Mouse (Mus musculus): ENCODE measurements around the gene Olfr536. TPM values are rescaled to one million over a fixed set of nuclear protein-coding genes. Genes with fewer than 3 reads are reported as not detected.
"Not testable (repeated sequence)": the region's sequence is repeated elsewhere in the genome, so short reads cannot be mapped to it uniquely, and the experiment has no call there.

The Olfr536 gene
- not detected in 2 replicates for polyA plus RNA-seq (2015; fragmentation: Nextera tagmentation; extraction: Ambion mirVana)

GRCm38 (mm10) chr7:140507346-140508021 lies at the start of gene Olfr536:
TSS of gene Olfr536 (minus strand) at chr7:140507396.
- not testable (repeated sequence) for H3K4me3 ChIP-seq (ENCODE audit: low read depth, low read length); H3K4me2 ChIP-seq (replicated peaks; ENCODE audit: low read depth); H3K27me3 ChIP-seq (replicated peaks; ENCODE audit: control insufficient read depth, insufficient read depth, low read length); H3K36me3 ChIP-seq (ENCODE audit: control insufficient read depth, insufficient read depth); H3K9ac ChIP-seq (ENCODE audit: low read depth, low read length); H3K9me3 ChIP-seq (ENCODE audit: control insufficient read depth); ATAC-seq; H3K4me1 ChIP-seq (replicated peaks; ENCODE audit: control insufficient read depth, insufficient read depth, low read length); H3K27ac ChIP-seq (ENCODE audit: low read depth, low read length)
- WGBS, result 76% methylated on average over 1 of the region's 2 CpGs

GRCm38 (mm10) chr7:140539746-140540145 lies 32.5 kb upstream of the Olfr536 start:
- Histone ChIP-seq H3K9ac (ENCODE audit: low read depth, low read length) (no peak overlapping the region), H3K27ac (ENCODE audit: low read depth, low read length) (no peak overlapping the region), H3K27me3 (replicated peaks; ENCODE audit: control insufficient read depth, insufficient read depth, low read length) (no peaks in the 10 kb centered on the region), H3K4me1 (replicated peaks; ENCODE audit: control insufficient read depth, insufficient read depth, low read length) (no peaks in the 10 kb centered on the region), H3K9me3 (ENCODE audit: control insufficient read depth) (no peaks in the 10 kb centered on the region), H3K4me2 (replicated peaks; ENCODE audit: low read depth) (no peak overlapping the region), H3K4me3 (ENCODE audit: low read depth, low read length) (no peak overlapping the region), H3K36me3 (ENCODE audit: control insufficient read depth, insufficient read depth) (no peaks in the 10 kb centered on the region)
- no peak for ATAC-seq
- no peak for TF ChIP-seq CTCF (IDR thresholded peaks at IDR 0.05; ENCODE audit: low read depth)
- 52% methylated on average over 2 of the region's 2 CpGs for WGBS

GRCm38 (mm10) chr7:140494702-140495101 lies 12.5 kb downstream of the Olfr536 start:
- H3K27ac ChIP-seq (ENCODE audit: low read depth, low read length), result no peak overlapping the region
- H3K9ac ChIP-seq (ENCODE audit: low read depth, low read length), result no peak overlapping the region
- H3K9me3 ChIP-seq (ENCODE audit: control insufficient read depth), result no peaks in the 10 kb centered on the region
- TF ChIP-seq CTCF (IDR thresholded peaks at IDR 0.05; ENCODE audit: low read depth), result no peak
- no peaks in the 10 kb centered on the region for H3K4me1 ChIP-seq (replicated peaks; ENCODE audit: control insufficient read depth, insufficient read depth, low read length)
- no peaks in the 10 kb centered on the region for H3K27me3 ChIP-seq (replicated peaks; ENCODE audit: control insufficient read depth, insufficient read depth, low read length)
- ATAC-seq, result peak; percentile 72
- H3K4me2 ChIP-seq (replicated peaks; ENCODE audit: low read depth), result no peak overlapping the region
- H3K36me3 ChIP-seq (ENCODE audit: control insufficient read depth, insufficient read depth), result no peaks in the 10 kb centered on the region
- no peak overlapping the region for H3K4me3 ChIP-seq (ENCODE audit: low read depth, low read length)

GRCm38 (mm10) chr7:140494231-140494630 lies 13.0 kb downstream of the Olfr536 start:
- H3K27ac ChIP-seq (ENCODE audit: low read depth, low read length), result no peak overlapping the region
- H3K9ac ChIP-seq (ENCODE audit: low read depth, low read length), result no peak overlapping the region
- 8% methylated on average over 2 of the region's 2 CpGs for WGBS
- TF ChIP-seq CTCF (IDR thresholded peaks at IDR 0.05; ENCODE audit: low read depth), result no peak
- H3K27me3 ChIP-seq (replicated peaks; ENCODE audit: control insufficient read depth, insufficient read depth, low read length), result no peaks in the 10 kb centered on the region
- no peaks in the 10 kb centered on the region for H3K9me3 ChIP-seq (ENCODE audit: control insufficient read depth)
- no peak for ATAC-seq
- H3K4me3 ChIP-seq (ENCODE audit: low read depth, low read length), result no peak overlapping the region
- no peaks in the 10 kb centered on the region for H3K4me1 ChIP-seq (replicated peaks; ENCODE audit: control insufficient read depth, insufficient read depth, low read length)
- no peak overlapping the region for H3K4me2 ChIP-seq (replicated peaks; ENCODE audit: low read depth)
- H3K36me3 ChIP-seq (ENCODE audit: control insufficient read depth, insufficient read depth), result no peaks in the 10 kb centered on the region

- no peaks in the 10 kb centered on the region for H3K36me3 ChIP-seq (ENCODE audit: control insufficient read depth, insufficient read depth)
- no peak overlapping the region for H3K9ac ChIP-seq (ENCODE audit: low read depth, low read length)
- no peak overlapping the region for H3K4me2 ChIP-seq (replicated peaks; ENCODE audit: low read depth)
- no peaks in the 10 kb centered on the region for H3K27me3 ChIP-seq (replicated peaks; ENCODE audit: control insufficient read depth, insufficient read depth, low read length)
- no peak overlapping the region for H3K27ac ChIP-seq (ENCODE audit: low read depth, low read length)
- TF ChIP-seq CTCF (IDR thresholded peaks at IDR 0.05; ENCODE audit: low read depth), result no peak
- no peak overlapping the region for H3K4me3 ChIP-seq (ENCODE audit: low read depth, low read length)
- H3K9me3 ChIP-seq (ENCODE audit: control insufficient read depth), result no peaks in the 10 kb centered on the region
- WGBS, result 84% methylated on average over 1 of the region's 1 CpGs
- ATAC-seq, result no peak
- H3K4me1 ChIP-seq (replicated peaks; ENCODE audit: control insufficient read depth, insufficient read depth, low read length), result no peaks in the 10 kb centered on the region
These were observed 18.2 kb downstream of the Olfr536 start for GRCm38 (mm10) chr7:140488981-140489380.

GRCm38 (mm10) chr7:140483916-140484315 lies 23.3 kb downstream of the Olfr536 start, which contains the start of gene Olfr535:
TSS of gene Olfr535 (plus strand) at chr7:140484216.
- H3K27ac ChIP-seq (ENCODE audit: low read depth, low read length), result no peak within 1 kb of the TSS
- H3K4me2 ChIP-seq (replicated peaks; ENCODE audit: low read depth), result no peak within 1 kb of the TSS
- no peak for ATAC-seq
- H3K4me1 ChIP-seq (replicated peaks; ENCODE audit: control insufficient read depth, insufficient read depth, low read length), result no peaks in the 10 kb centered on the region
- no peak for TF ChIP-seq CTCF (IDR thresholded peaks at IDR 0.05; ENCODE audit: low read depth)
- no peak within 1 kb of the TSS for H3K9ac ChIP-seq (ENCODE audit: low read depth, low read length)
- no peaks in the 10 kb centered on the region for H3K27me3 ChIP-seq (replicated peaks; ENCODE audit: control insufficient read depth, insufficient read depth, low read length)
- WGBS, result 85% methylated on average over 1 of the region's 1 CpGs
- no peaks in the 10 kb centered on the region for H3K36me3 ChIP-seq (ENCODE audit: control insufficient read depth, insufficient read depth)
- H3K9me3 ChIP-seq (ENCODE audit: control insufficient read depth), result no peaks in the 10 kb centered on the region
- H3K4me3 ChIP-seq (ENCODE audit: low read depth, low read length), result no peak within 1 kb of the TSS

All from intestine, postnatal 0 days (tissue).